ENCODE assay signal across 9 mouse cellular contexts in genomic region chr7:96212224-96212591, GRCm38 (mm10). TPM values are rescaled to one million over a fixed set of nuclear protein-coding genes. Genes with fewer than 3 reads are reported as not detected.
DNase-seq lines count a peak whose midpoint lies in the region; ATAC-seq and TF ChIP-seq lines count a peak whose summit lies in the region.
"Had no signal": no experiment of that assay in that cellular context is flagged by ENCODE, and none has a peak within 500 bp of the region (broad histone marks: within the 10 kb centered on the region; RNA-seq: fewer than 3 reads in every experiment).

No protein-coding gene starts in this region.

- TF ChIP-seq CTCF in ES-Bruce4 (IDR thresholded peaks at IDR 0.05; ENCODE audit: low read depth, low read length), result no peak
- TF ChIP-seq CTCF in forebrain, postnatal 0 days (IDR thresholded peaks at IDR 0.05; ENCODE audit: low read depth), result no peak

- no peak for DNase-seq in heart, postnatal 4 days
- no peak for DNase-seq in forebrain, postnatal 0 days
- no peak for DNase-seq in thymus, postnatal 4 days
- no peak for DNase-seq in gastrocnemius, postnatal 10 days
- no peak for DNase-seq in retina, postnatal 1 day

- H3K9me3 ChIP-seq in heart, embryonic 12.5 days (replicated peaks), result no peaks in the 10 kb centered on the region
- peaks cover 8% of the 10 kb centered on the region for H3K9me3 ChIP-seq in ES-Bruce4 (replicated peaks; ENCODE audit: control insufficient read depth, insufficient read depth, low read length, poor library complexity, severe bottlenecking)
- H3K9me3 ChIP-seq in forebrain, postnatal 0 days (ENCODE audit: low read length), result no peaks in the 10 kb centered on the region
- no peaks in the 10 kb centered on the region for H3K9me3 ChIP-seq in liver, embryonic 16.5 days (replicated peaks; ENCODE audit: control insufficient read depth, low read length)

- no peak overlapping the region for H3K27ac ChIP-seq in heart, embryonic 12.5 days (ENCODE audit: poor library complexity, severe bottlenecking)
- H3K27ac ChIP-seq in ES-Bruce4 (ENCODE audit: insufficient read depth, low read length), result peak overlapping the region; percentile 86
- peak overlapping the region; percentile 98 for H3K27ac ChIP-seq in forebrain, postnatal 0 days (ENCODE audit: low read depth, low read length)
- H3K27ac ChIP-seq in liver, embryonic 16.5 days (ENCODE audit: low read length), result no peak overlapping the region

- 3% methylated on average over 9 of the region's 9 CpGs for WGBS in heart, embryonic 12.5 days
- WGBS in forebrain, postnatal 0 days, result 2% methylated on average over 9 of the region's 9 CpGs
- 0% methylated on average over 9 of the region's 9 CpGs for WGBS in liver, embryonic 16.5 days (ENCODE audit: insufficient replicate concordance)

- no peak for ATAC-seq in heart, embryonic 12.5 days (ENCODE audit: insufficient number of reproducible peaks, low FRiP score)
- no peak for ATAC-seq in forebrain, postnatal 0 days
- ATAC-seq in liver, embryonic 16.5 days (ENCODE audit: low read depth), result no peak

- H3K4me1 ChIP-seq in heart, embryonic 12.5 days (replicated peaks), result peaks cover 15% of the 10 kb centered on the region
- no peaks in the 10 kb centered on the region for H3K4me1 ChIP-seq in ES-Bruce4 (ENCODE audit: control insufficient read depth, insufficient read depth, low read length)
- peaks cover 14% of the 10 kb centered on the region; the same call in 1 of the 2 replicates for H3K4me1 ChIP-seq in forebrain, postnatal 0 days (ENCODE audit: insufficient read depth)
- peaks cover 3% of the 10 kb centered on the region for H3K4me1 ChIP-seq in liver, embryonic 16.5 days (ENCODE audit: control insufficient read depth, low read depth, low read length)

- peaks cover 42% of the 10 kb centered on the region for H3K27me3 ChIP-seq in heart, embryonic 12.5 days (replicated peaks)
- no peaks in the 10 kb centered on the region for H3K27me3 ChIP-seq in ES-Bruce4 (ENCODE audit: control insufficient read depth, insufficient read depth, low read length, poor library complexity, severe bottlenecking)
- H3K27me3 ChIP-seq in forebrain, postnatal 0 days (ENCODE audit: insufficient read depth, low read length), result no peaks in the 10 kb centered on the region
- H3K27me3 ChIP-seq in liver, embryonic 16.5 days (ENCODE audit: control insufficient read depth, insufficient read depth, low read depth, low read length), result peaks cover 61% of the 10 kb centered on the region

- H3K4me3 ChIP-seq in heart, embryonic 12.5 days, result peak overlapping the region; percentile 59
- peak overlapping the region; percentile 78 for H3K4me3 ChIP-seq in ES-Bruce4 (ENCODE audit: low read depth, low read length)
- H3K4me3 ChIP-seq in forebrain, postnatal 0 days (ENCODE audit: low read depth, low read length), result peak overlapping the region; percentile 83
- no peak overlapping the region for H3K4me3 ChIP-seq in liver, embryonic 16.5 days (ENCODE audit: low read depth, low read length)

- TF ChIP-seq EP300 in ES-Bruce4 (IDR thresholded peaks at IDR 0.05; ENCODE audit: insufficient read depth, low read depth, low read length), result no peak

- no peak for TF ChIP-seq POLR2A in ES-Bruce4 (IDR thresholded peaks at IDR 0.05; ENCODE audit: insufficient read depth, low read length)

- peak overlapping the region; percentile 65 for H3K9ac ChIP-seq in heart, embryonic 12.5 days
- H3K9ac ChIP-seq in ES-Bruce4 (ENCODE audit: low read depth, poor library complexity, severe bottlenecking), result peak overlapping the region; percentile 92
- H3K9ac ChIP-seq in forebrain, postnatal 0 days, result peak overlapping the region; percentile 97
- no peak overlapping the region for H3K9ac ChIP-seq in liver, embryonic 16.5 days (ENCODE audit: low read depth, low read length)

- peak overlapping the region; percentile 87 for H3K4me2 ChIP-seq in heart, embryonic 12.5 days
- peak overlapping the region; percentile 93 for H3K4me2 ChIP-seq in forebrain, postnatal 0 days (ENCODE audit: low read depth)
- peak overlapping the region; percentile 61; the same call in 1 of the 2 replicates for H3K4me2 ChIP-seq in liver, embryonic 16.5 days (ENCODE audit: low read depth, low read length)

- no peaks in the 10 kb centered on the region for H3K36me3 ChIP-seq in heart, embryonic 12.5 days
- no peaks in the 10 kb centered on the region for H3K36me3 ChIP-seq in ES-Bruce4 (ENCODE audit: control insufficient read depth, insufficient read depth, low read length, poor library complexity, severe bottlenecking)
- no peaks in the 10 kb centered on the region for H3K36me3 ChIP-seq in forebrain, postnatal 0 days (ENCODE audit: insufficient read depth)
- no peaks in the 10 kb centered on the region for H3K36me3 ChIP-seq in liver, embryonic 16.5 days (ENCODE audit: control insufficient read depth, insufficient read depth)

RNA-seq across cellular contexts. Expression of gene Tenm4, which starts 41.2 kb away (rescaled TPM):
- polyA plus RNA-seq in heart, embryonic 12.5 days (2016; fragmentation: Nextera tagmentation; extraction: Ambion mirVana), result 9.9 and 10.2 TPM in 2 replicates
- total RNA-seq in heart, postnatal 4 days (2021), result 1 to 10 TPM; 8.3 to 8.7 TPM
- 4.6 and 4.8 TPM in 2 replicates for polyA plus RNA-seq in ES-Bruce4 (2011; ENCODE audit: insufficient read depth, insufficient read length, low read depth, missing spikeins)
- 49.4 and 69.5 TPM in 2 replicates for total RNA-seq in forebrain, postnatal 0 days (2014; rRNA removed)
- polyA plus RNA-seq in forebrain, postnatal 0 days (2015; fragmentation: Nextera tagmentation; extraction: Ambion mirVana), result 26.0 and 50.6 TPM in 2 replicates
- polyA plus RNA-seq in liver, embryonic 16.5 days (2015; fragmentation: Nextera tagmentation; extraction: Ambion mirVana), result 1.8 and 2.4 TPM in 2 replicates
- total RNA-seq in gastrocnemius, postnatal 10 days (2021), result 10 to 100 TPM; 11.0 to 15.0 TPM
- polyA plus RNA-seq: erythroblast, embryonic 14.5 days had no signal

Comparison
In these comparisons a context has a peak if more than half of its experiments do, and no peak if none do; other contexts are left out.
1. H3K27ac ChIP-seq: peak in ES-Bruce4 (single experiment) and forebrain, postnatal 0 days (single experiment); none in heart, embryonic 12.5 days (single experiment) and liver, embryonic 16.5 days (single experiment).
2. Peak in every context shown above with its lines, with median percentiles within 50 percentile points of each other: H3K4me2 ChIP-seq.